Mouse (Mus musculus) right cerebral cortex, adult 18-20 months (tissue): ENCODE measurements around the gene Itpr2.

Experiments
- DNase-seq: peaks from one replicate; pipeline ENCODE4 v3.0.0; 2022; ENCODE audit warnings: mixed read lengths

The Itpr2 gene

DNA sequence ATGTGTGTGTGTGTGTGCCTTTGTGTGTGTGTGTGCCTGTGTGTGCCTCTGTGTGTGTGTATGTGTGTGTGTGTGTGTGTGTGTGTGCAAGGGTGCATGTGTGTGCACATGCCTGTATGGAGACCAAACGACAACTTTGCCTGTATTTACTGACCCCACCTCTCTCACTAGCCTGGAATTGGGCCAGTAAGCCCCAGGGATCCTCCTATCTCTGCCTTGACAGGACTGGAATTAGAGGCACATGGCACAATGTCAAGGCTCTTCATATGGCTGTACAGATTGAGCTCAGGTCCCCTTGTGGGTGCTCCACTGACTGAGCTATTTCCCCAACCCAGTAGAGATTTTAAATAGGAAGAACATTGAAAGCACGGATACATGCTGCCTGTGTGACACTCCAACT, 198.7 kb downstream of the Itpr2 start:
- DNase-seq = no peak

DNA sequence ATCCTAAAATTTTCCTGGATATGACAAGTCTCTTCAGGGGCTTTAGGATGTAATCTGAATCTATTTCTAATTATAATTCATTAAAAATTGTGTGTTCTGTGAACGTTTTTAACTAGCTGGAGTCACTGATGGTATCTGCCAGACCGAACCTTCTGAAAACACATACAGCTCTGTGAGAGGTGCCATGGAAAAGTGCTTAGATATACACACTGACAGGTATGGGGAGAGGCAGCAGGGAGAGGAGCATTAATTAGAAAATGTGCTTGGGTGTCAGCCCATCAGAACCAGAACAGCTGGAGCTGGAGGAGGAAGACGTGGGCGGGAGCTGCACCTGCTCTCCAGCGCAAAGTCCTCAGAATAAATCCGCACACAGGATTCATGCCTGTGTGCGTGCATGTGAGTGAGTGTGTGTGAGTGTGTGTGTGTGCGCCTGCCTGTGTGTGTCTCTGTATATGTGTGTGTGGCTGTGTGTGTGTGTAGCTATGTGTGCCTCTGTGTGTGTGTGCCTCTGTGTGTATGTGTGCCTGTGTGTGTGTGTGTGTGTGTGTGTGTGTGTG, 199.4 kb downstream of the Itpr2 start:
- DNase-seq = peak; percentile 51

DNA sequence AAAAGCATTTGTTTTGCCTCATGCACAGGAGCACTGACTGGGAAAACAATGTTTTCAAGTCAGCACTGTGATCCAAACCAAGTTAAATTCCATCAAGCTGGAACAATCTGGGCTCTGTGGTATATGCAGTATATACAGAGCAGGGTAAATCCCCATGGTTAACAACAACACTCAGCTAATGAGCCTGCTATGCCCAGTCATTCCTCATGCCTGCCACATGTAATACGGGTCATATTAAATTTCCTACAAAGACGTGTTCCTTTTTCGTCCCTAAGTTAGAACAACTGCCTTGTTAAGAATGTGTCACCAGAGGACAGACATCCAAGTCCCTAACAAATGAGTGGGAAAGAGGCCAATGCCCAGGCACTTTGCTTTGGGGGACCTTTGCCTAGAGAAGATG, 199.9 kb downstream of the Itpr2 start:
- no peak for DNase-seq

DNA sequence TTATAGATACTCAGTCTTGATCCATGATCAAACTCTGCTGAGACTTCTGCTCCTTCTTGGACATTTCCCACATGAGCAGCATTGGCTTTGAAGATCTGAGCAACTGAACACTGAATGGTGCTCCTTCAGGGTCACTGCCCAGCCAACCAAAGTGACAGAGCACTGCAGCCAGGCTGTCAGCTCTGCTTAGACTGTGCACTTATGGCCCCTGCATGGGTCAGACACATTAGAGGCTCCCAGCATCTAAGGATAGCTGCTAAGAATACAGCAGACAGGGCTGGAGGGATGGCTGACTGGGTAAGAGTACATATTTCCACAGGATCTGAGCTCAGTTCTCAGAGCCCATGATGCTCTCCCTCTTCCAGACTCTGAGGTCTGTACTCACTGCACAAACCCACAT, 201.1 kb downstream of the Itpr2 start:
- DNase-seq = no peak

DNA sequence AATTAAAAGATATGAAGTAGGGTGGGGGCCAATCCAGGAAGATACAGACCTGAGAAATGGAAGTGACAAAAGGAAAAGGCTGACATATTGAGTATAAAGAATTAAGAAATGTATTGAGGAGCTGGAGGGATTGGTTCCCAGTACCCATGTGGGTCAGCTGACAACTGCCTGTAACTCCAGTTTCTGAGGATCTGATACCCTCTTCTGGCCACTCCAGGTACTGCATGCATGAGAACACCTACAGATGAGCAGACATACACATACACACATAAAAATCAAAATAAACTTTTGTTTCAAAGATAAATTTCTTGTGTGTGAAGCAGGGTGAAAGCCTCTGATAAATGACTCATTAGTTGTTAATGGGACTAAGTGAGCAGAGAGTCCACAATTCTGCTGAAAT, 203.3 kb downstream of the Itpr2 start:
- no peak for DNase-seq

DNA sequence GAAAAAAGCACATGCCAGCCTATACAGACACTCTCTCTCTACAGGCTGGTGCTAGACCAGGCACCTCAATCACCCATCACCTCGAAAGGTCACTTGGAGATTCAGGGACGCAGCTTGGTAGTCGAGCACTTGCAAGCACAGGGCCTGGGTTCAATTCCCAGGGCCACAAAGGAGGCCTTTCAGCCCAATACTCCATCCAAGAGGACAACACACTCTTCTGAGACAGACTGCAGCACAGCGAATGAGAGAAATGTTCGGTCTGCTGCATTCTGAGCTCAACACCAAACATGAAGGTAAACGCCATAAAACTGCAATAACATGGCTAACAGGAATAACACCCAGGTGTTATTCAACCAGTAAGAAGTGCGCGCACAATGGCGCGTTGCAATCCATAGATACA, 211.0 kb downstream of the Itpr2 start:
- DNase-seq = no peak

DNA sequence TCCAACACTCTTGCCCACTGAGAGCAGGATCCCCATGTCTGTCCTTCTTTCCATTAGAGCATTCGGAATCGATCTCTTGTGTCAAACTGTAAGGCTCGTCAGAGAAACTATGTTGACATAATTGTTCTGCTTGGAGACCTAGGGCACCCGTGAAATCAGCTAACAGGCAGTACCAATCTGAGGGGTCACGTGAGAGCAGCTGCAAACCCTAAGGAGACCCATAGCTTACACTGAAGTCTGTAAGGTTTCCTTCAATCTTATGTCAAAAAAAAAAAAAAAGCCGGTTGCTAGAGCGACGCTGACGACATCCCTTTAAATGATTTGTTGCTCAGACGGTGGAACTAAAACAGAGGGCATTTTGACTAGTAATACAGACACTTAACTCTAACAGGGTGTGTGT, 212.2 kb downstream of the Itpr2 start:
- no peak for DNase-seq

DNA sequence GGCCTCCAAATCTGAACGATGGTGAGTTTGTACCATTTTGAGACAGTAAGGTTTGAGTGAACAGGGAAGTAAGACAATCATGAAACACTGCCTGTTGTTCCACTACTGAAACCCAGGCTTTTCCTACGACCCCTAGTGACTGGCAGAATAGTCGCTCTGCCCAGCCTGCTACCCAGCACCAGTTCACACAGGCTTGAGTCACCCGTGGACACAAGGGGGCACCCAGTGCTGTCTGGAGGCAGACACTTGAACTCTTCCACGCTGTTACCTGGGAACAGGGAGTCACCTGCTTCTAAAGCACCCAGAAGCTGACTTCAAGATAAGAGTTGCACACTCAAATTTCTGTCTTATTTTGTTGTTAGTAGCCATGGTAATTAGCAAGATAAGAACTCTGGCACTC, 213.8 kb downstream of the Itpr2 start:
- no peak for DNase-seq

DNA sequence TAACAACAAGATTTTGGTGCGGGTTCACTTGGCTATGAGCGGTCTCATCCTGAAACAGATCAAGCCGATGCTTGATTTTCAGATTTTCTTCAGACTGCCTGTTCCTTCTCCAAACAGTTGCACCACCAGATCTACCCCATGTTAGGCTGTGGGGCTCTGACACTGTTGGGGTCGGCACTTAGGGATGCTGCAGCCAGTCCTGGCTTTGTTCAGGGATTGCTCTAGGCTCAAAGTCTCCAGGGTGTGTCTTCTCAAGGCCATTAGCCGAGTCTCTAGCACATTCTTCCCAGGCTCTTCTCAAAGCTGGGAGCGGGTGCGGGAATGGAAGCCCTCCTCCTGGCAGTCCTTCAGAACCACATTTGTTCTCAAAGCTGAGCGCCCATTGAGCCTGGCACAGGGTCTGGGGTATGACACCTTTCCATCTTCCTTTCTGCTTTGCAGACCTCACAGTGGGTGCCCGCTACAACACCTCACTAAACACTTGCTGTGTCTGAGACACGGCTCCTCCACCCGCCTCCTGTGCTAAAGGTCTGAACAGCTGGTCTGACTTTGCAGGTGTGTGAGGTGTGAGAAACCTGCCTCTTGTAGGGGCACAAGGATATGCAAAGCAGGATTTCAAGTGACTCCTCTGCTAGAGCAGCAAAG, 217.0 kb downstream of the Itpr2 start:
- DNase-seq = no peak

DNA sequence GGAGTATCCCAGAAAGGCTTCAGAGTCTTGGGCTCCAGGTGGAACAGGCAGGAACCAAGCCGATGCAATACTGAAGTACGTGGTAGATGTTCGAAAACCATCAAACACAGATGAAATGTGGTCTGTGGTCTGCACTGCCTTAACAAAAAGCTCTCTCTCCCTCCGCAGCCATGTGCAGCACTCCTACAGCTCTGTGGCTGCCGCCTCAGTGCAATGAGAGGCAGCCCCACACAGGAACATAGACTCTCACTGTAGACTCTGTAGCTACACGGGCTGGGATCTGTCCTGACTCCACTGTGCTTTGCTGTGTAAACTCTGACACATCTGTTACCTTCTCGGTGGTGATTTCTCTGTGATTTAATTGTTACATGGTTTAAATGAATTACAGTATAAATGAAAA, 218.0 kb downstream of the Itpr2 start:
- DNase-seq = no peak

DNA sequence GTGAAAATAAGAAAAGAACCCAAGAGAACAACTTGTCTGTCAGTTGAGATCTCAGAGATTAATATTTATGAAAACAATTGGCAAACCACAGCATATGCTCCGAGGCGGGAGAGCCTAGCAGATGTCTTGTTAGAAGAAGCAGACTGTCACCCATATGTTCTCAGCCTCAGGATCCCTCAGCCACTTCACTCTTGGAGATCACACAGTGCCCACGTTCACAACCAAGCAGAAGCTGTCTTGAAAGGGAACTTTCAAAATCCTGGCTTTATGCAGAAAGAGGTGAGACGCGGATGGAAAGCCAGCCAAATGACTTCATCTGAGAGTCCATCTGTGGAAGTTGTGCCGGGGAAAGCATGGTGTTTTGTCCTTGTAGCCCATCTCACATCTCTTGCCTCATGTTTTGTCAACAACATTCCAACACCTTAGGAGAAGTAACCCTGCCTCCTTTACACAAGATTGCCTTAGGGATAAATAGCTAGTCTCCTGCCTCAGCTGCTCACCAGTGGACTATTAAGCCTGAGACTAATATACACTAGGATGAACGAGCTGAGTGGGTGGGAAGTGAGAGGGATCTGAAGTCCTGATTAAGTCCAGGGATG, 219.9 kb downstream of the Itpr2 start:
- peak; percentile 89 for DNase-seq

DNA sequence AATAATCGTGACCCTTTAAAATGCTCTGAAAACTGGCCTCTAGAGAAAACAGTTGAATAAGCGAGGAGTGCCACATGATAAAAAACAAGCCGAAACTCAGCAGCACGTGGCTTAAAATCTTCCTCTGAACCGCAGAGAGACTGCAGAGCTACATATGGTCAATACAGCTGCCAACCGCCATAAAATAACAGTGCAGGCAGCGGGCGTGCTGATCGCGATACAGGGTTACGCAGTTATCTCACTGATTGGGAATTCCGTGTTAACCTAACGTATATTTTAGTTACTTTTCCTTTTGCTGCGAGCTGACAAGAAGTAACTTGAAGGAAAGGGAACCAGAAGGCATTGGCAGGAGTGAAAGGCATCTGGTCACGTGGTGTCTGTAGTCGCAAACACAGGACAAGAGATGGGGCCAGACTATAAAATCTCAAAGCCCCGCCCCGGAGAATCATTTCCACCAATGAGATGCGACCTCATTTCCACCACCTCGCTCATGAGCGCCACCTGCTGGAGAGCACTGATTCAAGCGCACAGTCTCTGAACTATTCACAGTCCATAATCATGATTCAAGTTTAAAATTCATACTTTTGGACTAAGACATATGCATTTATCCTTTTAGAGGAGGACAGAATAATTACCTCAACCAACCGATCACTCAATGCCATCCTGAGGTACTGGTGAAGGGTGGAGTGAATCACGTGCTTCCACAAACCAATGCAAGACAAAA, 220.7 kb downstream of the Itpr2 start:
- peak; percentile 65 for DNase-seq

DNA sequence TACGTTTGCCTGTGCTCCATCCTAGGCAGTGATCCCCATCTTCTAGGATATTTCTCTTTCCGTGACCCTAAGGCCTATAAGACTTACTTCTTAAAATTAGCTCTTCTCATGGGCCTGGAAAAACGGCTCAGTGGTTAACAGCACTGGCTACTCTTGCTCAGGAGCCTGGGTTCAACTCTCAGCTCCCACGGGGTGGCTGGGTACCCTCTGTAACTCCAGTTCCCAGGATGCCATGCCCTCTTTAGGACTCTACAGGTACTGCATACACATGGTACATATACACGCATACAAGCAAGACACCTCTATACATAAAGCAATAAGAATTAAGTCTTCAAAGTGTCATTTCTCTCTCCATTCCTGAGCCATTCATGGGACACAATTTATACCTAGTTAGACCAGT, 228.8 kb downstream of the Itpr2 start:
- DNase-seq = no peak

DNA sequence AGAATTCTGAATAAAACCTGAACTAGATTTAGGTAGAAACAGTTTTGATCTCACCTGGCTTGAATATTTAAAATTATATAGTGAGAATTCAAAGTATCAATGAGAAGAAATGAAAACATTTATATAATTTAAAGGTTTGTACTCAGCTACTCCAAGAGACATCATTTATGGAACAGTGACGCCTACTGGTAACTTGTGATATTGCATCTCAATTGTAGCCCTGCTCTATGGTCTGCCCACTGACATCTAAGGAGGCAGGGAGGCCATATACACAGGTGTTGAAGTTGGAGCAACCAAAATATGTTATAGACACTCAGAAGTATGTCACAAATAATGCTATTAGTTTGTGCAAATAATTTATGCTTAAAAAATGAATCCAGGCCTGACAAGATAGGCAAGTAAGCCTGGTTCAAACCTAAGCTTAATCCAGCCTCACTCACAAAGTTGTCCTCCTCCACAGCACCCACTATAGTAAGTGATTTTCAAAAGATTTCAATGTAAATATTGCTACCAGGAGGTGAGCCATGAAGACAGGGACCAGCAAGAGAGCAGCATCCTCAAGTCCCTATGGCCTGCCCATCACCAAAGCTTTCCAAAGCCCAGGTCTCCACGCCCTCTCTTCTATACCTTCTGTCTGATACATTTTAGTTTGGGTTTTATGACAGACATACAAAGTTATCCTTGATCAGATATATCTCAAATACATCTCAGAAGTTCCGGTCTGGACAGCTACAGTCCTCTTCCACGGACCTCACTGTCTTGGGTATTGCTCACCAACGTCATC, 229.6 kb downstream of the Itpr2 start:
- DNase-seq = peak; percentile 56

DNA sequence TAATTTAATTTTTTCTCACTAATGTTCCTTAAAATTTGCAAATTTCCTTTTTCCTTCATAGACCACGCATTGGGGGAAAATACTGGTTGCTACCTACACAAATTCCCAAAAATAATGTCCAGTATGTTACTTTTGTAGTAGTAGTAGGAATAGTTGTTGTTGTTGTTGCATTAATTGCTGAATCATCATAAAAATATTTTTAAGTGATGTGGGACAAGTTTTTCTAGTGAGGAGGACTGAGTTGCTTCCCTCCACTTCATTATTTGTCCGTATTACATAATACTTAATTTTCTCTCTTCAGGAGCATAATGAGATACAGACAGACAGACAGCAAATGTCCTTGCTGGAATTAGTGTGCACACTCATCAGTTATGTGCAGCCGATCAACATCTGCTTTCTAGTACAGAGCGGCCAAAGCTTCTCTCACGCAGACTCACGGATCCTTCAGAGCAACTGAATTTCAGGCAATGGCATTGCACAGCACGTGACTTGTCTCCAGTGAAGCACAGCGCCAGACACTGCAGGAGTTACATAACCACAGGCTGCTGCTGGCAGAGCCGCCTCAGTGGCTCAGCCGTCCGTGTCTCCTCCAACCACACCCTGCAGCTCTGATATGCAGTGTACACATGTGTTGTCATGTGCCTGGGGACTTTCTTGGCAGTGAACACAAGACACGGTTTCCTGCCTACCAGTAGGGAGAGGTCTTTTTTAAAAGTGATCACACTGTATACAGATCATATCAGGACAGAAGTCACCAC, 231.1 kb downstream of the Itpr2 start:
- DNase-seq = peak; percentile 83

DNA sequence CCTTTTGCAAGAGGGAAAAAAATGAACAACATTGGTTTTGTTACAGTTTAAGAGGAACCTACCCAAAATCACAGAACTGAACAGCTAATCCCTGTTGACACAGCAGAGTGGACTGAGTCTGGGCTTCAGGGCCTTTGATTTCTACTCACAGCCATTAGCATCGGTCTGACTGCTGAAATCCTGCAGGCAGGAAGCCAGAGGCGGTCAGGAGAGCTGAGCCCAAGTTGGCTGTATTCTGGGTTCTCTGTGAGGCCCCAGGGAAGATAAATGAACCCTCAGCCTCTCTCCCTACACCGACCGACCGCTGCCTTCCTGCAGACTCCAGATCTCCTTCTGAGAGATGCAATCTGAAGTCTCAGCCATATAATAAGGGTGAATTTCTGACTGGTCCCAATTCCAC, 231.9 kb downstream of the Itpr2 start:
- peak; percentile 17 for DNase-seq

DNA sequence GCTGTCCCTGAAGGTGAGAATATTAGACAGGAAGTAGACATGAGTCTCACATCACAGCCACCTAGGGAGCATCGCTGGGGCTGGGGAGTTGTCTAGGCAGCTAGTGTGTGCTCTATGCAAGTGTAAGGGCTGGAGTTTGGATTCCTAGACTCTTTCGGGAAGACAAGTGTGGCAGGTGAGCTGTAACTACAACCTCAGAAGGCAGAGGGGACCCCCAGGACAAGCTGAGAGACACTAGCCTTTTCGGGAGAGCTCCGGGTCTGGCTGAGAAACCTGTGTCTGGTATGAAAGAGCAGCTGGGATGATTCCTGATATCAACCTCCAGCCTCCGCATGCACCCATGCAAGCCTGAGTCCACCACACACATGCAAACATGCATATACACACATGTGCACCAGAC, 232.7 kb downstream of the Itpr2 start:
- DNase-seq = no peak

DNA sequence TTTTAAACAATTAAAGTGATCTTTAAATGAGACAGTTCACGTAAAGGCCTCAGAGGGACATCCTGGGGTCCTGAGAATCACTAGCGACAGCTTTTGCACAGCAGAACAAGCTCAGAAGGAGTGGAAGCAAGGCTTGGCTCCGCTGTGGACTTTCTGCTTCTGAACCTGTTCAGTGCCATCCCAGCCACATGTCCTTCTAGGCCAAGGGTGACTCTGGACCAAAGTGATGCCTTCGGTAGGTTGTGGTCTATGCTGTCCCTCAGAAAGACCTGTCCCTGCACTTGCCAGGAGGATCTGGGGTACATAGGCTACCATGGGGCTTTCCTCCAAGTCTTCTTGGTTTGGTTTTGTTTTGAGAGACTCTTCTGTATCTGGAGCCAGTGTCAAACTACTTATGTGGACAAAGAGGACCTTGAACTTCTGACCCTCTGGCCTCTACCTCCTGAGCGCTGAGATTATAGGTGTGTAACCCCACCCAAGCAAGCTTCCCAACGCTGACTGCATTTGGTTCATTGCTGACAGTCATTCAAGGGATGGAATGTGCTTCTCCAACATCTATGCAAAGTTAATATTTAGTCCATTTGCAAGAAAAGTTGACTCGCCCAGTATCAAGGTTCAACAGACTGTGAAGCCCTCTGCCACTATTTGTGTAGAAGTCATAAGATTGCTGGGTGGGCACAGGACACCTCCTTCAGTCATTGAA, 241.2 kb downstream of the Itpr2 start:
- DNase-seq = no peak

DNA sequence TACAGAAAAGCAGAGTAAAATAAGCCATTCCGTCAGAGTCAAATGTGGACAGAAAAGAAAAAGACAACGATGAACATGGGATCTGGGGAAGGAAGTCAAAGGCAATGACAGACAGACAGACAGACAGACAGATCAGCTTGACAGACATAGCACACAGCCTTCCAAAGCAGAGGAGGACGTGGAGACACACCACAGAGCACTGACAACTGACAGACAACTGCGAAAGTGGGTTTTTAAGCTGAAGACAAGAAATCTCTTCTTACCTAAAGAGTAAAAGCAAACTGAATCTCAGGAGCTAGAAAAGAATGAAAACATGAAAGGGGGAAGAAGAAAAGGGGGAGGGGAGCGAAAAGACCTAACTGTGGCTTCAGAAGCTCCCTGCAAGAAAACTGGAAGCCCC, 243.3 kb downstream of the Itpr2 start:
- DNase-seq = no peak

DNA sequence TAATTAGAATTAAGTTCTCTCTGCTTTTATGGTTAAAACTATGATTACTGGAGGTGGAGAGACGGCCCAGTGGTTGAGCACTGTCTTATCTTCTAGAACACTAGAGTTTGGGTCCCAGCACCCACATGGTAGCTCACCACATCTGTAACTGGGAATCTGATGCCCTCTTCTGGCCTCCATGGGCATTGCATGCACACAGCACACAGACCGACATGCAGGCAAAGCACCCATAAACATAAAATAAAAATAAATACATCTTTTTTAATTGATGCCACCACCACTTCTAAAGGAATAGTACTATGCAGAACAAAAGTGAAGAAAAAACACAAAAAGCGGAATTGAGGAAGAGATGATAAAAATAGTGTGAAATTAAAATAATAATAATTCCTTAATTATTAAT, 243.8 kb downstream of the Itpr2 start:
- DNase-seq = no peak

DNA sequence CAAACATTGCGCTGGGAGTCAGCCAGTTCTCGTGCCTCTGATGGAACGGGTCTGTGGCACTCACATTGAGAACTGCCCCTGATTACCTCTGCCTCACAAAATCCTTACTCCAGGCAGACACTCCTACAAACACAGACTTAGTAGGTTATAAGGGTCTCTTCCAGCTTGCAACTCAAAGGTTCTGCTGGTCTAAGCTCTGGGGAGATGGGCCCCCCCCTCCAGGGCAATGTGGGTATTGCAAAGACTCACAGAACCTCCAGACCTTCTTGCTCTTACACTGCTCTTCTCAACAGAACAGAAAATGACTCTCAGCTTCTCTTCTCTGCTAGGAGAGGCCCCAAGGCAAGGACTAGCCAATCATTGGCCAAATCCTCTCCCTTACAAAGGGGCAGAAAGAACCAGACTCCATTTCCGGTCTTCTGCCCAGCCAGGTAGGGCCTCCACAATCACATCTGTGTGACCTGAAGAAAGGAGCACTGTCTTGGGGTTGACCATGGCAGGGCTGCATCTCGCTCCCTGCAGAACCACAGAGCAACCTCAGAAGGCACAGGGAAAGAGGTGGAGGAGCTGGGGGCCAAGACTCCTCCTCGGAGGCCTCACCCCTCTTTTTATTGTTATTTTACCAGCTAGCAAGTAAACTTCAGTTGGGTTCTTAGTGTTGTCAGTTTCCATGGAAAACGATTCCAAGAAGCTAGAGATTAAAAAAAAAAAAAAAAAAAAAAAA, 244.9 kb downstream of the Itpr2 start:
- DNase-seq = no peak
